Mouse (Mus musculus) cerebellum, adult 2 months (tissue): ENCODE measurements around the gene Creb3l2.

Experiments used
- CTCF ChIP-seq: fragments of 200-500 bp; IDR thresholded peaks from 2 replicates; pipeline ENCODE4 v1.5.1; 2011; ENCODE audit warnings: low read depth, mild to moderate bottlenecking, control low read depth, low read length, moderate library complexity, borderline replicate concordance; ENCODE audit not compliant: insufficient read depth
- POLR2A ChIP-seq: fragments of 200-500 bp; IDR thresholded peaks from 2 replicates; pipeline ENCODE4 v1.6.1; 2011; ENCODE audit warnings: low read length, control low read depth, borderline replicate concordance; ENCODE audit not compliant: insufficient read depth

DNA sequence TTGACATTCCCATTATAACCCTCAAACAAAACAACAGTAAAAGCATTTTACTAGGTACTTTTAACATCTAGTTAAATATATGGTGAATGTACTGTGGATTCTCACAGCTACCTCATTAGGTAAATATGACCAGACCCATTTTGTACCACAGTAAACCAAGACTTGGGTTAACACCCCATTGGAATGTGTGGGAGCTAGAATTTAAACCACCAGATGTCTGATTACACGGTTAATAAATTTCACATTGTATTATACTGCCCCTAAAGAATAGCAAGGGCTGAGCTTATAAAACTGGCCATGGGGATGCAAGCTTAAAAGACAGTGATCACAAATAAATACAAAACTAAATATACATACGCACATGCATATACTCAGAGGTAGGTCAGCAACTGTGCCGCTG, 34.1 kb downstream of the Creb3l2 start:
- TF ChIP-seq CTCF (no peak), POLR2A (no peak)
